Mouse (Mus musculus) brain, embryonic 14.5 days (tissue): ENCODE measurements around the gene Hspb8.

ENCODE experiments used
- CTCF ChIP-seq: fragments of 200-500 bp; IDR thresholded peaks from 2 replicates; pipeline ENCODE4 v1.5.1; 2012; ENCODE audit warnings: inconsistent platforms, mild to moderate bottlenecking, moderate library complexity, borderline replicate concordance; ENCODE audit not compliant: insufficient read depth, insufficient read length; ENCODE audit errors: extremely low read depth
- POLR2A ChIP-seq: fragments of 200-500 bp; IDR thresholded peaks from 2 replicates; pipeline ENCODE4 v1.6.1; 2012; ENCODE audit warnings: mild to moderate bottlenecking, inconsistent platforms, borderline replicate concordance; ENCODE audit not compliant: poor library complexity, insufficient read depth, insufficient read length, severe bottlenecking; ENCODE audit errors: extremely low read depth

DNA sequence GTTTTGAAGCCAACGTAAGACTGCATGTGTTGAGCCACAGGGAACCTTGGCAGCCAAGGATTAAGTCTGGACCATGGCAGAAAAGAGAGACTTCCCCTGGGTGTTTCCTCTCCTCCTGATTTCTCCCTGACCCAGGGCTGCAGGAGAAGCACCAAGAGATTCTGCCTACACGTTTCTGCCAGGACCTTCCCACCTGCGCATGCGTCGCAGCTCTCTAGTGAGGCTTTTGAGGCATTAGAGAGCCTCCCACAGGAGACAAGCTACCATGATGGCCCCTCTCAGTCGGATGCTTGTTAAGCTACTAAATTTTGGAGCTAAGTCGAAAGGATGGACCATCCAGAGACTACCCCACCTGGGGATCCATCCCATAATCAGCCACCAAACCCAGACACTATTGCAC, 35.1 kb upstream of the Hspb8 start:
- TF ChIP-seq CTCF, result no peak
- TF ChIP-seq POLR2A, result no peak
